Mouse (Mus musculus): ENCODE data around the gene Zfp354c.

Zfp354c gene

DNA sequence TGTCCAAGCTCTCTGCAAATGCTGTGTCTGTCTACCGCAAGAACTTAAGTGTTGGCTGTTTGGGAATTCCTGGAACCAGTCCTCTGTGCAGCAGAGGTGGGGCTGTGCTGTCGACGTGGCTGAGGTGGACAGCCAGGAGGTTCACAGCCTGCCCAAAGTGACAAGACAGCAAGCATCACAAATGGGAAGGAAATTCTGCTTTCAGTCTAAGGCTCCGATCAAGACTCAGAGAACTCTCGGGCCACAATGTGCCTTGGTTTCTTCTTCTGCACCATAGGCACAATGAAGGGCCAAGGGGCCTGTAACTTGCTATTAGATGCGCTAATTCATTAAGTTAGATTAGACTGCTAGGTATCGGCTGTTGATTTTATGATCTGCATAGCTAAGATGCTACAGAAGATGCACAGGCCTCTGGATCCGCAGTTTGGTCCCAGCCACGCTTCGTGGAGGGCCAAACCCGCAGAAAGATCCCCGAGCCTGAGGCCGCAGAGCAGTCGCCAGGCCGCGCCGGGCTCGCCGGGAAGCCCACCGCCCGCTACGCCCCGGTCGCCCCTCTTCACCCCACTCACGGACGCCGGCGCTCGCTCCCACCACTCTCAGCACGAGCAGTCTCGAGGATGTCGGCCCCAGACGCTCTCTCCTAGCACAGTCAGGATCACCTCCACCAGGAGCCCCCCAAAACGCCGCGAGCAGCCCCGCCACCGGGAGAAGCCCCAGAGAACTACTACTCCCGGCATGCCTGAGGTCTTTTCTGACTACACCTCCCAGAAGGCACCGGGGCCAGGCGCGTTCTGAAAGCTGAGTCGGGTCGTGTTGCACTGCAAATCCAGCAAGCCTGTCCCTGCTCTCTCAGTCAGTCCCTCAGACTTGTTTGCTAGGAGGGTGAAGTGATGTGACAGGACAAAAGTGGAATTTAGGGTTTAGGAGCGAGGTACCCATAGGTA, at the start of gene Zfp354c:
TSS of gene Zfp354c (minus strand) at position 715 of the 944 bp plus-strand sequence.
- peak; percentile 80 for DNase-seq (ENCODE audit: low read depth)

DNA sequence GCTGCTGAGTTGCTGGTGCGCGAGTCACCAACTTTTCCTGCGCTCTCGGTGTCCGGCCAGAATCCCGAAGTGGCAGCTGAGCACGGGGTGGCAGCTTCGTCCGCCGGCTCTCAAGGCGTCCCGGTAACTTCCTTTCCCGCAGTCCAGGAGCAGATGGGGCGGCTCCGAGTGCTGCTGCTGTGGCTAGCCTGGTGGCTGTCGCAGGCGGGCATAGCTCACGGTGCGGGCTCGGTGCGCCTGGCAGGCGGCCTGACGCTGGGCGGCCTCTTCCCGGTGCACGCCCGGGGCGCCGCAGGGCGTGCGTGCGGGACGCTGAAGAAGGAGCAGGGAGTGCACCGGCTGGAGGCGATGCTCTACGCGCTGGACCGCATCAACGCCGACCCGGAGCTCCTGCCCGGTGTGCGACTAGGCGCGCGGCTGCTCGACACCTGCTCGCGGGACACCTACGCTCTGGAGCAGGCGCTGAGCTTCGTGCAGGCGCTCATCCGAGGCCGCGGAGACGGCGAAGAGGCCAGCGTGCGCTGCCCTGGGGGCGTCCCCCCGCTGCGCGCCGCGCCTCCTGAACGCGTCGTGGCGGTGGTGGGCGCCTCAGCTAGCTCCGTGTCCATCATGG, 23.6 kb upstream of the Zfp354c start:
- peak; percentile 56 for DNase-seq (ENCODE audit: low read depth)

DNA sequence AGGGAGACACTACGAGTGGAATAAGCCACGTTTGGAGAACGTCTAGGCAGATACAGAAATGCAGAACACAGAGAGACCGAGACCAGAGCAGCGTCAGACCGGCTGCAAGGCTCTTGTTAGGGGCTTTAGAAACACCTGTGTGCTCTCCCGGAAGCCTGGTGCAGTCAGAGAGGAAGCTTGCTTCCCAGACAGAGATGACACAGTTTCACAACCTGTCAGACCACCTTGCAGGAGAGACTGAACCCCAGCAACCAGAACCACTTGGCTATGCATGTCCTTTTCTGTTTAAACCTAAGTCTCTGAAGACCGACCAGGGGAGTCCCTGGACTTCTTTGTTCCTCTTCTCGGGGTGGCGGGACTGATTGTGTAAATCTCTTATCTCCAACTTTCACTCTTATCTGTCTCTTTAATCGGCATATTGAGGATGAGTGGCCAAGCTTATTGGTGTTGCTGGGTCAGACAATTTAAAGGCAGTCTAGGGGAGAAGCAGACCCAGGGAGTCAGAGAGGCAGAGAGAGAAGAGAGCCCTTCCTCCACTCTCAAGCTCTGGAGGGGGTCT, 22.7 kb upstream of the Zfp354c start, which contains the start of gene Grm6:
TSS of gene Grm6 (plus strand) at position 509 of the 559 bp plus-strand sequence.
- peak; percentile 59 for DNase-seq (ENCODE audit: low read depth)

DNA sequence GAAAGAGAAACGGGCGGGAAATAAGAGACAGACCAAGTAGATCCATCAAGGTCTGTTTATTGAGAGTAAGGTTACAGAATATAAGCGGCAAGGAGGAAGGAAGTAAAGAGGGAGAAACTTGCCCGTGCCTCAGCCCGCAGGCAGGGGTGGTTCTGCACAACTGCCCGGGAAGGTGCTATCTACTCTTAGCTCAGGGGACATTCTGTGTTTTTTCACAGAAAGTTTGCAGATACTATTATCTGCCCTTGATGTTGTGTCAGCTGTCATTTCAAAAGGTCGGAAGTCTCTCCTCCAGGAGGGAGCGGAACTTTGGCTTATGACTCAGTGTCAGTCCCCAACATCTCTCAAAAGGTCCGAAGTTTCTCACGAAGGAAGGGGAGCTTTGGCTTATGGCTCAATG, 21.8 kb upstream of the Zfp354c start:
- DNase-seq (ENCODE audit: low read depth) = peak; percentile 31

DNA sequence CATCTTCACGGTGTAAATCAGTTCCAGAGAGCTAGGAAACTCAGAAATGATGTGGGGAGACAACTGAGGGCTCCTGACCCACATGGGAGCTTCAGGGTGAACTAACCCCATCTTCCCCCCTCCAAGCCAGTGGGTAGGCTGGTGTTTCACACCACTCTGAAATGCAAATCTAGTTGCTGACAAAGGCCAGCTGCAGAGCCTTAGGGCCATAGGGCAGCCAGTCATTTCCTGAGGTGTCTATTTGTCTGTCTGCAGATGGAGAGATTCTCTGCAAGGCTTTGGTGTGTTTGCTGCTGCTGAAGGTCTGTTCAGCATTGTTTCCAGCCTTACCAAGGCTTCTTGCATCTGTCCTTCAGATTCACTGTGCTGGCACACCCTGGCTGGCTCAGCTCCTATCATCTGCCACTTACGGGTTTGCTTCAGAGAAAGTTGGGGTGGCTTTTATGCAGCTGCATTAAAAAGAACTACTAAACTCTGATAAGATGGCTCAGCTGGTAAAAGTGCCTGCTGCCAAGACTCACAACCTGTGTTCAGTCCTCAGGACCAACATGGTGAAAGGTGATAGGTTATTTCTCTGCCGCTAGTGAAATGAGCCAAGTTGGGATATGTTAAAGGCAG, 21.1 kb upstream of the Zfp354c start:
- no peak for DNase-seq (ENCODE audit: low read depth)

DNA sequence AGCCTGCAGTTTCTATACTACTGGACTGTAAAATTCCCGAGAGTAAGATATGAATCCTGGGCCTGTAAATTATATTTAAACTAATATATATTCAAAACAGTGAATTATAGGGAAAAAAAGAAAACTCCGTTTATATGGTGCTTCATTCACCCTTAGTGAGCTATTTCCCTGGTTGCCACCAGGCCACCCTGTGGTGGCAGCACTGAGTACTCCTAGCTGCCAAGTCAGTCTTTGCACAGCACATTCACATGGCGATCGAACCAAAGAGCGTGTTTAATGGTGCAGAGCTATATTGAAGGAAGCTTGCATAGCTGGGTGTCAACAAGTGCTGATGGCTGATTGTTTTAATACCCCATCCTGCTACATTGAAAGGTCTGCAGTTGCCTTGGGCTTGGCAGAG, 19.5 kb upstream of the Zfp354c start:
- peak; percentile 31 for DNase-seq (ENCODE audit: low read depth)

DNA sequence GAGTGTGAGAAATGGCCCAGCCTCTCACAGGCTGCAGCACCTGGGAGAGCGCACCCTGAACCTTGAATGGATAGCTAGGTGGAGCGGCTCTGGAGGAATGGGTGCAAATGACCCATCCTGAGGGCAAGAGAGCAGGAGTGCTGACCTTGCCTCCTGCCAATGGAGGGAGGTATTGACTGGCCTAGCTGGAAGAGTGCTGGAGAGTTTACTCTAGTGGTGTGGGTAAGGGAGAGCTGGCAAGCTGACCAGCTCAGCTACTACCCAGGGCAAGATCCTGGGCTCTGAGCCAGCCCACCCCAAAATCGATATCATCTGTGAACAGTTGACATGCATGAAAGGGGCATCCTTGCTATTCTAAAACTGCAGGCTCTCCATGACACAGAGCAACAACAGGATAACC, 18.4 kb upstream of the Zfp354c start:
- DNase-seq (ENCODE audit: low read depth) = no peak

DNA sequence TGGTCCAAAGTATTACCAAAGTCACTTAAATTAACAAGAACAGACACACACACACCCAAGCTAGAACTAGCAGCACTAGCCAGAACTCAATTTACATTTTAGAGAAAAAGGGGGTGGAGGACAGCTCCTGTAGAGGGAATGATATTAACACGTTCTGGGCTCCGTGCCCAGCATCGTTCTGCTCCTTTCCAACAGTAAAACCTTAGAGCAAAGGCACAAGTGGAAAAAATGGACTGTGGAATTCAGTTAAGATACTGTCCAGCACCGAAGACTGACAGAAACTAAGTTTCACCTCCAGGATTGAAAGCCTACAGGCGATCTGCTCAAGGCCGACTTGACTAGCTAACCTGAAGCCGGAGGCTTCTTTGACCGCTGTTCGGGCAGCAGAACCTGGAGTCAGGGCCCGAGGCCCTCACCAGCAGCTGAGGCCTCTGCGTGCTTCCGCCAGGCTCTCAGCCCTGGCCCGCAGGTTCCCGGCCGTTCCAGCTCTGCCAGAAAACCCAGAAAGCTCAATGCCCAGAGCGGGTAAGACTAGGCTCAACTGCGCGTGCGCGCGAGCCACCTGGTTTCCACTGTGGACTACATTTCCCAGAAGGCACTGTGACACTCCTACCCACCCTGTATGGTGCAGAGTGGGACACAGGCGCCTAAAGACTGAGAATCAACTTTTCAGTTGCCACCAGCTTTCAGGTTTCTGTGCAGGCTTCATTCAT, 13.7 kb upstream of the Zfp354c start, which contains the start of gene Zfp879:
TSS of gene Zfp879 (minus strand) at position 530 of the 713 bp plus-strand sequence.
- peak; percentile 91 for DNase-seq (ENCODE audit: low read depth)

DNA sequence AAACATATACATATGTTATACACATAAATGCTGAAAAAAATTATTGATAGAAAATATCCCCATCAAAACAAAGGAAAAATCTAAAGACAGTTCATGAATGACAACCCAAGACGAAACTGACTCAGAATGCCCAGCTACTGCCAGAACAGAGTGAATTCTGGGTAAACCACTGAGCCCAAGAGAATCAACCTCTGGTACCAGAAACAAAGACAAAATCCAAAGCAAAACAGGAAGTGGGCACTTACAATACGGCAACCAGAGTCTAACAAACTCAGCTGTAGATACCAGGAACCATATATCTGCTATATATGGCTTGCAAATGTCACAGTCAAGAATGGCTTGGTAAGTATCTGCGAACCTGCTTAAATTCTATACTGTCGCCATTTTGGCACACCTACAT, 8.2 kb upstream of the Zfp354c start:
- DNase-seq (ENCODE audit: low read depth) = peak; percentile 85

DNA sequence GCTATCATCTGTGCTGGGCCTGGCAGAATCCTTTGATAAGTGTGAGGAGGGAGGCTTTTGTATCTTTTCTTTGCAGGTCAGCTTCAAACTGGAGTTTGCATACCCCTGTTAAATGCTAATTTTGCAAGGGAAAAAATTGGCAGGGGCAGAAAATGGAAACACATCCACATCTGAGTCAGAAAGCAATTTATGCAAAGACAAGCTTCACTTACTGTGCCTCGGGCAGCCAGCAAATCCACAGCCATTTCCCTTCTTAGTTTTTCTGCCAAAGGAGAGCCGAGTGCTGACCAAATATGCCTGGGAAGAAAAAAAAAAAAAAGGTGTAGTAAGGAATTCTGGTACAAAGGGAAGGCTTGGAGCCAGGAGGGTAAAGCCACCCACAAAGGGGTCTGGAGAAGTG, 1.3 kb downstream of the Zfp354c start:
- no peak for DNase-seq (ENCODE audit: low read depth)

DNA sequence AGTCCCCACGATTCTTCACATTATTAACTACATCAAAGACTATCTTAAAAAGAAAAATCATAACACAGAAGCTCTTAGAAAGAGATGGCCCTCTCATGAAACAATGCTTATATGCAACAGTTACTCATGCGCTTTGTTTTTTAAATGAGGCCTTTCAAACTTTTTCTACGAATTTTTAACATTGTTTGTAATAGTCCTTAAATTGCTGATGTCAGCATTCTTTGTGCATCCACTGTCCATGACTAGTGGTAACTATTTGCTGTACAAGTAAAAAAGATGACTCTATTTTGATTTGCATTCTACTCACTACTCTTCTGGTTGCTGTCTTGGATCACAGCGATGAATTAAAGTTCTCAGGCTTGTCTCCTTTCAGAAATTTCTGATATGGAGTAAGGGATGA, 13.3 kb downstream of the Zfp354c start:
- DNase-seq (ENCODE audit: low read depth) = no peak

DNA sequence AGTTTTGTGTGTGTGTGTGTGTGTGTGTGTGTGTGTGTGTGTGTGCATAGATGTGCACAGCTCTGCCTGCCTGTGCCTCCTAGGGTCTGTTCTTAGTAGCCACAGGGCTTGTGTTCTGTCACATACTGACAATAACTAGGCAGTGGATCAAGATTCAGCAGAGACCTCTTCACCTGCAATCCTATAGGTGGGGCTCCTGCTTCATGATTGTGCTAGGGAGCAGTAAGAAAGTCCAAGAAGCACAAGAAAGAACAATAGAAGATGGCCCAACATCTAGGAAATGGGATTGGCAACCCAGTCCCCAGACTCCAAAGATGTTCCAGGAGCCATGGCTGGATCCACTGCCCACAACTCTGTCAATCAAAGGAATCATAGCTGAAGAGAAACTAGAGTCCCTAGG, 28.7 kb downstream of the Zfp354c start:
- peak; percentile 57 for DNase-seq (ENCODE audit: low read depth)

DNA sequence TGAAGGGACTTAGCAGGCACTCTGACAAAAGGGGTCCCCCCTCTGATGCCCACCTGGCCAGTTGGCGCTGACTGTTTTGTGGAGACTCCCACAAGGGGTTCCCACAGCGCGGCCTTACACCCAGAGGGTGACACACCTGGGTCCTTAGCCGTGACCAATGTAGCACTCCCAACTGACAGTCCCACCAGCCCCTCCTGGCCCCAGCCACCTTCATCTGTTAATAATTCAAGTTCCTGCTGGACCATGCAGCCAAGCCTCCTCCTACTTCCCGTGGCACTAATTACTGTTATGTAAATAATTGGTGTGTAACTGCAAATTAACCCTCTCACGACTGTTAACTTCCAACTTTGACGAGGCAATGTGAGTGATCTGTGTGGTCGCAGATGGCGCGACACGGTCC, 29.9 kb downstream of the Zfp354c start:
- DNase-seq (ENCODE audit: low read depth) = no peak

DNA sequence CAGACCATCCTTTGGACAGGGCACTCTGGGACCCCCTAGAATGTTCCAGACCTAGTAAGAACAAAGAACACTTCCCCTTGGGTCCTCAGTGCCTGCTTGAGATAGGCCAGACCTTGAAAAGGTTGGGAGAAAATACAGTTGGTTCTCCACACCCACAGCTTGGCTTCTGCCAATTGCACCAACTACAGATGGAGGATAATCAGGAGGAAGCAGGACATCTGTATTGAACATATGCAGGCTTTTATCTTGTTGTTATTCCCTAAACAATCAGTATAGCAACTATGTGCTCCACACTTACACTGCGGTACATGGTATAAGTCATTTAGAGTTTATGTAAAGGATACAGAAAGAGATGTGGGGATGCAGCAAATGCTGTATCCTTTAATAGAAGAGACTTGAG, 56.5 kb downstream of the Zfp354c start:
- no peak for DNase-seq (ENCODE audit: low read depth)

DNA sequence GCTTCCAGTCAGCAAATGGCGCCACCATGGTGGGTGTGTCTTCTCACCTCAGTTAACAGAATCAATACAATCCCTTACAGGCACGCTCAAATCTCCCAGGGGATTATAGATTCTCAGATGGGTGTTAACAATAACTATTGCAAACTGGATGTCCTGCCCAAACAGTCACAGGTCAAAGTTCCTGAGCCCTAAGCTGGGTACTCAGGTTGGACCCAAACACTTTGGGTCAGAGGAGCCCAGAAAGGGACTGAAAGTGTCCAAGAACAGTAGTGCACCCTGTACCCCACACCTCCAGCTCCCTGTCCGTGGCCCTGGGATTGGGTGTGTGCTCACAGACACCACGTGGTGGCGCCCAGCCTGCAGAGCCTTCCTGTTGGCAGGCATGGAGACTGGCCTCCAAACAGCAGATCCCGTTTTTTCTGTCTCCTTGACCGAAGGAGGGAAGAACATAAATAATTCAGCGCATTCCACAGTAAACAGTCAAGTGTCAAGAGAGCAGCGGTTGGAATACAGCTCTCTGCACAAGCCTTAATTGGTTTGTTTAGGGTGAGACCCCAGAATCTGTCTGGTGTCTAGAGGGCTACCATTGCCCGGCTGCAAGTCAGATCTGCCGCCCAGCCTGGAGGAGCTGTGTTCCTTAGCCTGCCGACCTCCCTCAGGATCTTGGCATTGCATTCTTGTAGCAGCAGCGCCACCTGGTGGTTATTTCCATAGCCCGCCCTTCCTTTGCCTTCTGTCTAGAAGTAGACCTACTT, 58.4 kb downstream of the Zfp354c start:
- peak; percentile 73 for DNase-seq (ENCODE audit: low read depth)

DNA sequence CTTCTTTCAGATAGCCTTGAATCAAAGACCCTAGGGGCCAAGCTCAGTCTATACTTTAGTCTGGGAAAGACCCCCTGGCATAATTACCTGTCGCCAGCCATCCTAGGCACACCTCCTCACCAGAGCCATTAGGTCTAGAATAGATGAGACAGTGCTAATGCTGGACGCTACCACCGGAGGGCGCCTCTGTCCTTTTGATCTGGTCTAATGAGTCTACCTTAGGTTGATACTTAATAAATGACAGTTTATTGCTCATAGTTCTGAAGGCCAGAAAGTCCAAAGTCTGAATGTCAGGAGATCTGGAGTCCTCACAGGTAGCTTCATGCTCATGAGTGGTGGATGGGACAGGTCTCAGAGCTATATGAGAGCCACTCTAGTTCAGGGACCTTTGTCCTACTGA, 60.5 kb downstream of the Zfp354c start:
- DNase-seq (ENCODE audit: low read depth) = peak; percentile 47

DNA sequence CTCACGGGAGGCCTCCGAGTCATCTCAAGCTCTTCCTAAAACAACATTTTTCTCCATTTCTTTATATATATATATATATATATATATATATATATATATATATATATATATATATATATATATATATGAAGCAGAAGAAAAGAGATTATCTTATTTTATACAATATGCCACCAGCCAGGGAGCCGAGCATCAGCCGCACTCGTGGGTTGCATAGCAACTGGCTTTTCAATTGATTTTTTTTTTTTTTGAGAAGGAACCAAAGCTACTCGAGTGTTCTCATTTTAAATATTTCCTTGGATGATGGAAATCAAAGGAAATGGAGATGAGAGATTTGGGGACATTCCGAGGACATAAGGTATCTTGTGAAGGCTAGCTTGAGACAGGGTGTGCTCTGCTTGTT, 61.1 kb downstream of the Zfp354c start:
- no peak for DNase-seq (ENCODE audit: low read depth)

All from naive thymus-derived CD4-positive, alpha-beta T cell, adult 2 months (primary cell).